Mouse (Mus musculus) subcutaneous adipose tissue, adult 2 months (tissue): Measurements from ENCODE around the gene Opcml. TPM values are rescaled to one million over a fixed set of nuclear protein-coding genes. Genes with fewer than 3 reads are reported as not detected.

Experiments
- polyA plus RNA-seq: library from polyadenylated mRNA; depleted of rRNA; stranded (reverse); fragments of >200 nt; gene quantifications from 2 replicates; pipeline ENCODE4 v1.2.3, GENCODE M21; 2012; ENCODE audit warnings: low replicate concordance; rRNA removed

Opcml gene
- polyA plus RNA-seq = 0.96 and 1.1 TPM in 2 replicates

GRCm38 (mm10) chr9:27790725-27791638 lies at the start of gene Opcml:
Opcml (plus strand) TSS chr9:27790775.

